Mouse (Mus musculus): Measurements from ENCODE around the gene Lrrc20. TPM values are rescaled to one million over a fixed set of nuclear protein-coding genes. Genes with fewer than 3 reads are reported as not detected.

Gene Lrrc20
- 10 to 100 TPM; 17.6 to 18.2 TPM for total RNA-seq (2021)
- long read RNA-seq, experiment 1, transcript Lrrc20-201 (5 exons, 3,216 nt) = major isoform, 5 of 10 reads
- long read RNA-seq, experiment 1, partial matches to known transcripts = 2 of 10 reads
- long read RNA-seq, experiment 1, other reads (novel, unspliced or antisense) = 3 of 10 reads
- long read RNA-seq, experiment 2, partial matches to known transcripts = 2 of 7 reads
- long read RNA-seq, experiment 2, other reads (novel, unspliced or antisense) = 2 of 7 reads

DNA sequence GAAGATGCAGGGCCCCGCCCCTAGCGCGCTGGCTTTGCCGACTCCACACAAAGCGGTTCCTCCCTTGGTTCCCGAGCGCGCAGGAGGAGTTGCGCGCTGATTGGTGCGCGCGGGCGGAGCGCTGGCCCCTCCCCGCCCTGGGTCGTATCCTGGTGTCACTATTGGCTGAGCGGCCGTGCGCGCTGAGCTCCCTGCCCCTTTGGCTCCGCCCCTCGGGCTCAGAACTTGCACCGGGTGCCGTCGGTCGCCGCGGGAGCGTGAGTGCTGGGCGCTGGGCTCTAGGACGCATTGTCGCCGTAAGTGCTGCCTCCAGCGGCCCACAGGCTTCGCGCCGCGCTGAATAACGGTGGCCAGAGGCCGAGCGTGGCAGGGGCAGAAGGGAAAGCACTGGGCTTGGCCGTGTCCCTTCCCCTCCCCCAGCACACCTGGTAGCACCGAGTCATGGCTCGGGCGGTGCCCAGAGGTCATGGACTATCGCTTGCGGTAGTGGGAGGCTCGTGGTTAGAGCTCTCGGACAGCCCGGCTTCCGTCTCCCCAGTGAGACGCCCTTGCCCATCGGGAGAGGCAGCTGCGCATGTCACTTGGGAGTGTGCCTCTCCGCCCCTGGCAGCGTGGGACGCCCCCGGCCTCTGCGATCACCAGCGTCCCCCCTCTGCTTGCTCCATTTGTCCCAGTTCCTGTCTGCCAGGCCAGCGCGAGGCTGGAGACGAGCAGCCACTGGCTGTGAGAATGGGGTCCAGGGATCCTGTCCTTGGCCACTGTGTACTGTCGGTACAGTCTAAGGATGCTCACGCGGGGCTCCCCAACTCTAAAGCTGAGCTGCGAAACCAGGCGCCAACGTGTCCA is at the start of gene Lrrc20:
Lrrc20 (plus strand) TSS at position 208 of the 846 bp plus-strand sequence.
- Histone ChIP-seq H3K4me3 (peak within 1 kb of the TSS; percentile 73), H3K27ac (peak within 1 kb of the TSS; percentile 83)
- intact Hi-C loops (cut with DNase I) = loop anchor here (5.0 kb wide), 1 partner anchor 171 kb away; the partner anchor contains the start of gene Ppa1

DNA sequence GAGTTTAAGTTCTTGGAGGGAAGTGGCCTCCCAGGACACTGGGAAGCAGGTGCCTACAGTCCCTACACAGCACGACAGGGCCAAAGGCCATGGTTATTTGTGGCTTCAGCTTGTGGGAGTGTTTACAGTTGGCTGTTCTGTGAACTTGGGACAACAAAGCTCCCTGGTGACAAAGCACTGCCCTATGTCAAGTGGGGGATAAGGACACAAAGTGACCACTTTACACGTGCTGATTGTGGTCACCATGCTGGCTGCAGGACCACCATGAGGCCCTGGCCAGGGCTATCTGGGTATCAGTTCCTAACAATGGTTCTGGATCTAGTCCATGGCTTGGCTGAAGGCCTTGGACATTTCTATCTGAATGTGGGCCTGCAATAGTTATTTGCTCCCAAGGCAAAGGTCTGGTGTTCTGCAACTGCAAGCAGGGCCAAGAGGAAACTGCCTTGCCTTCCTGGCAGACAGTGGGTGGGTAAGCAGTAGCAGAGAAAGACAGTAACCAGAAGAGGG is 49.3 kb upstream of the Lrrc20 start:
- Histone ChIP-seq H3K27ac (no peak overlapping the region), H3K4me3 (no peak overlapping the region)
- TF ChIP-seq CTCF (IDR thresholded peaks at IDR 0.05) = no peak
- intact Hi-C loops (cut with DNase I) = no loop called here
- no peak for DNase-seq (ENCODE audit: extremely low spot score in 1 of 2, low spot score in 2 of 2)

More for the DNA sequence above, at the start of gene Lrrc20:
- TF ChIP-seq CTCF (IDR thresholded peaks at IDR 0.05) = peak; percentile 5; the same call in 1 of the 2 replicates
- peak; percentile 94 to 95 for DNase-seq (ENCODE audit: extremely low spot score in 1 of 2, low spot score in 2 of 2)

DNA sequence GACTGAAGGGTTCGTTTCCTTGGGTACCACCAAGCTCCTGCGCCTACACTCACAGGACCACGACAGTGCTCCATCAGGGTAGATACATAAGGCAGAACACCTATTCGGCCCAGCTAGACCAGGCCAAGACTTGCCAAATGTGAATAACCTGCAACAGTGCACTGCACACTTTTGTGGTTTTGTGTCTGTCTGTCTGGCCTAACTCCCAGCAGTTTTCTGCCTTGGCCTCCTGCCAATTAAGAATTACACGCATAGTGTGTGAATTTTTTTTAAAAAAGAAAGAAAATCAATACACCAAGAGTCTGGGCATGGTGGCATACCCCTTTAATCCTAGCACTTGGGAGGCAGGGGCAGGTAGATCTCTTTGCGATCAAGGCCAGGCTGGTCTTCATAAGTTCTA is 47.6 kb upstream of the Lrrc20 start:
- intact Hi-C loops (cut with DNase I) = no loop called here
- Histone ChIP-seq H3K4me3 (no peak overlapping the region), H3K27ac (no peak overlapping the region)
- no peak for TF ChIP-seq CTCF (IDR thresholded peaks at IDR 0.05)
- no peak for DNase-seq (ENCODE audit: extremely low spot score in 1 of 2, low spot score in 2 of 2)

DNA sequence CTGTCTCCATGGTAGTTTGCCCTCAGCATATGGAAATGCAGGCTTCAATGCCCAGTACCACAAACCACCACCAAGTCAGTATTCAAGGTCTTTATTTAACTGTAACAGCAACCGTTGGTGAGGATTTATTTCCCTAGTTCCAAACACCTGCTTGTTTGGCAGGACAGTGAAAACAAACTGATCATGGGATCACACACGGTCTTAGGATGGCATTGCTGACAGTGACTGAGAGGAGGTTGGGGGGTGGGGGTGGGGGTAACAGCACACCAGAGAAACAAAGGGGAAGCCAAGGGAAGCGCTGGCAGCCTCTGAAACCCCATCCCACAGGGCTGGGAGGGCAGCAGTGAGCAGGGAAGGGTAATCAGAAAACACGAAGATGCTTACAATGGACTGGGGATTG is 47.2 kb upstream of the Lrrc20 start:
- intact Hi-C loops (cut with DNase I) = no loop called here
- TF ChIP-seq CTCF (IDR thresholded peaks at IDR 0.05) = no peak
- no peak for DNase-seq (ENCODE audit: extremely low spot score in 1 of 2, low spot score in 2 of 2)
- Histone ChIP-seq H3K27ac (no peak overlapping the region), H3K4me3 (no peak overlapping the region)

DNA sequence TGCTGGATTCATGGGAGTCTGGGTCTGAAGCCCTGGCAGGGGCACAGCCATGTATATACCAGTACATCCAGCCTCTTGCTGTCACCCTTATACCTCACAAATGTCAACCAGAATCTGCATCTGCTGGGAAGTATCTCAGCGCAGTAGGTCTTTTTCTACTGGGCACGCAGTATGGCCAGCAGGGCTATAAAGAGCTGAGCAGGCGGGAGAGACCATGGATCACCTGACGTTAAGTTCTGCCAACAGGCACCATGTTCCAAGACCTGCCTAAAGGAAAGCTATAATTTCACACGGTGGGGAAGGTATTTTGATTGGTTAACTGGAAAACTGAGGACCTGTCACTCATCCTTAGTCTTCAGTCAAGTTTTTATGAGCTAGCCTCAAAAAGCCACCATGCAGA is 46.6 kb upstream of the Lrrc20 start:
- intact Hi-C loops (cut with DNase I) = no loop called here
- DNase-seq (ENCODE audit: extremely low spot score in 1 of 2, low spot score in 2 of 2) = no peak

DNA sequence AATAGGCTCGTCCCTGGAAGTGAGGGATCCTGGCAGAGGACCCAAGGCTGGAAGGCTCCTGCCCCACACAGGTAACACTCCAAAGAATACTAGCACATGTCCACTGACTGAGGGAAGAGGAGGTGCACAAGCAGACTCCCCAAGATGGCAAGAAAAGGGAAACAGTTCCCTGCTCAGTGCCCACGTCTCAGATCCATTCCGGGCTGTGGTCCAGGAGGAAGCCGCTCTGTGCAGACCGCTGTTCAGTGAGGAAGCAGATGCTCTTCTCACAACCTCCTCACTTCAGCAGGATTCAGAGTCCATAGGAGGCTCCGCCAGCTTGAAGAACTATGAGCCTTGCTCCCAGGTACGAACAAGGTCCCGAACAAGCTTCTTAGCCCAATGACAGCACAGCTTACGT is 44.2 kb upstream of the Lrrc20 start:
- peak; percentile 45 to 72 for DNase-seq (ENCODE audit: extremely low spot score in 1 of 2, low spot score in 2 of 2)
- TF ChIP-seq CTCF (IDR thresholded peaks at IDR 0.05) = no peak
- intact Hi-C loops (cut with DNase I) = no loop called here
- Histone ChIP-seq H3K27ac (peak overlapping the region; percentile 32; the same call in 1 of the 2 replicates), H3K4me3 (no peak overlapping the region)

More for the DNA sequence above, 46.6 kb upstream of the Lrrc20 start:
- Histone ChIP-seq H3K27ac (no peak overlapping the region), H3K4me3 (no peak overlapping the region)
- no peak for TF ChIP-seq CTCF (IDR thresholded peaks at IDR 0.05)

DNA sequence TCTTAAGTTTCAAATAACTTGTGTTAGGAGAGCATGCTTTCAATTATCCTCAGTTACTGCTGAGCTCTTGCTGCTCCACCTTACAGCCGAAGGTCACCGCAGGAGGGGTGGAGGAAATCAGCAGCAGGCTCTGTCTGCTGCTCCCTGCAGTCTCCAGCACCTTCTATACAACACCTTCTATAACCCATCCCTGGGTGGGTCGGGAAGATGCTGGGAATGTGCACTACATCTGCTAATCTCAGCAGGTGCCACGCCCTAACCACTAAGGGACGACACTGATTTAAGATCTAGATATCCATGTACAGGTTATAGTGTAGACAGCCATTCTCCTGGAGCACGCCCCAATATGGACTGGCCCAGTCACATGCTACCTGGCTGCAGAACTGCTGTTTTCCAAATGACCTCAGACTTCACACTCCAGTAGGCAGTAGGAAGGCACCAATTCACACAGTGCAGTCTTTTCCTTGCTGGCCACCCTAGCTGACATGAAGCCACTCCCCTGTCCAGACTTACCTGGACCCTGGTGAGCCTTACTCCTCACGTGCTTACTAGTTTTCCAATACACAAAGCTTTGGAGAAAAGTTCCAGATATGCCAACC is 35.3 kb upstream of the Lrrc20 start:
- no peak for DNase-seq (ENCODE audit: extremely low spot score in 1 of 2, low spot score in 2 of 2)
- intact Hi-C loops (cut with DNase I) = no loop called here

DNA sequence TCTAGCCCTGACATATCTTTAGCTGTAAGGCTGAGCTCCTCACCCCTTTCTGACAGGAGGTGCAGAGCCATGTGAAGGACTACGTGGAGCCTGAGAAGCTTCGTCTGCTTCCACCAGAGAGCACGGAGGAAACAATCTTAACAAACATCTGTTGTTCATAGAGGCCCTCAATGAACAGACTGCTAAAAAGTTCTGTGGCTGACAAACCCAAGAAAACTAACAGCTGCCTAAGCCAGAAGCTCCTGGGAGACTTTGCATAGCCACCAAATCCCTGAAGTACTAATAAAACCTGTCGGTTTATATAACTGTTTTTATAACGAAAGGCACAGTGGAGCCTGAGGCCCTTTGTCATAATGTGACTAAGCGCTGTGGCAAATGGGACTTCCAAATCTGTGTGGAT is 32.1 kb upstream of the Lrrc20 start:
- no peak overlapping the region for H3K27ac ChIP-seq
- H3K4me3 ChIP-seq = no peak overlapping the region
- no peak for DNase-seq (ENCODE audit: extremely low spot score in 1 of 2, low spot score in 2 of 2)
- intact Hi-C loops (cut with DNase I) = no loop called here
- no peak for TF ChIP-seq CTCF (IDR thresholded peaks at IDR 0.05)

More for the DNA sequence above, 35.3 kb upstream of the Lrrc20 start:
- no peak for TF ChIP-seq CTCF (IDR thresholded peaks at IDR 0.05)
- Histone ChIP-seq H3K27ac (no peak overlapping the region), H3K4me3 (no peak overlapping the region)

DNA sequence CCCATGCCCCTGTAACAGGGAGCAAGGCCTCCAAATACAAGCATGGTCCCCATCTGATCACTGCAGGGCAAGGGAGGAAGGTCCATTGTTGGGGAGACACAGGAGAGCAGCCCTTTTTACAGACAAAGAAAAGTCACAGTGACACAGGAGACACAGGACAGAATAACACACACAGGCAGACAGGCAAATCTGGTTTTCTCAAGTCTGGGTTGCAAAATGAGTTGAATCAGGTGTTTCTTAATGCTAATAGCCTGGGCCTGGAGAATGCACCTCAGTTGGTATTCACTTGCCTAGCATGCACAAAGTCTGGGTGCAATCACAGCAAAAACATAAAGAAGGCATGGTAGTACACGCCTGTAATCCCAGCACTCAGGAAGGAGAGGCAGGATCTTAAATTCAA is 31.7 kb upstream of the Lrrc20 start:
- intact Hi-C loops (cut with DNase I) = no loop called here
- Histone ChIP-seq H3K27ac (no peak overlapping the region), H3K4me3 (no peak overlapping the region)
- no peak for TF ChIP-seq CTCF (IDR thresholded peaks at IDR 0.05)
- DNase-seq (ENCODE audit: extremely low spot score in 1 of 2, low spot score in 2 of 2) = no peak

DNA sequence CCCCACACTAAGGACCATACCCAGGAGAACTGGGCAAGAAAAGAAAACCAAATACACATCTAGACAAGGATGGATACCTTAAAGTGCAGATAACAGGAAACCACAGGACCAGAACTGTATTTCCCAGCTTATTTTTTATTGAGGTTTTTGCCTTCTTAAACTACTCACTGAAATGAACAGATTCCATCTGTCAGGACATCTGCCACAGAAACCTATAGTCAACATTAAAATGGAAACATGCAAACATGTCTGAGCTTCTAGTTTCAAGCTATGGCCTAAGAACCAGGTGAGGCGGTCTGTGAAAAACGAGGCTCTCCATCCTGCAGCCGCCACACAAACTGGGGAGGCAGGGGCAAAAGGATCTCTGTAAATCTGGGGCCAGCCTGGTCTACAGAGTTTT is 30.6 kb upstream of the Lrrc20 start:
- H3K4me3 ChIP-seq = no peak overlapping the region
- no peak overlapping the region for H3K27ac ChIP-seq
- no peak for TF ChIP-seq CTCF (IDR thresholded peaks at IDR 0.05)
- DNase-seq (ENCODE audit: extremely low spot score in 1 of 2, low spot score in 2 of 2) = no peak
- intact Hi-C loops (cut with DNase I) = no loop called here

DNA sequence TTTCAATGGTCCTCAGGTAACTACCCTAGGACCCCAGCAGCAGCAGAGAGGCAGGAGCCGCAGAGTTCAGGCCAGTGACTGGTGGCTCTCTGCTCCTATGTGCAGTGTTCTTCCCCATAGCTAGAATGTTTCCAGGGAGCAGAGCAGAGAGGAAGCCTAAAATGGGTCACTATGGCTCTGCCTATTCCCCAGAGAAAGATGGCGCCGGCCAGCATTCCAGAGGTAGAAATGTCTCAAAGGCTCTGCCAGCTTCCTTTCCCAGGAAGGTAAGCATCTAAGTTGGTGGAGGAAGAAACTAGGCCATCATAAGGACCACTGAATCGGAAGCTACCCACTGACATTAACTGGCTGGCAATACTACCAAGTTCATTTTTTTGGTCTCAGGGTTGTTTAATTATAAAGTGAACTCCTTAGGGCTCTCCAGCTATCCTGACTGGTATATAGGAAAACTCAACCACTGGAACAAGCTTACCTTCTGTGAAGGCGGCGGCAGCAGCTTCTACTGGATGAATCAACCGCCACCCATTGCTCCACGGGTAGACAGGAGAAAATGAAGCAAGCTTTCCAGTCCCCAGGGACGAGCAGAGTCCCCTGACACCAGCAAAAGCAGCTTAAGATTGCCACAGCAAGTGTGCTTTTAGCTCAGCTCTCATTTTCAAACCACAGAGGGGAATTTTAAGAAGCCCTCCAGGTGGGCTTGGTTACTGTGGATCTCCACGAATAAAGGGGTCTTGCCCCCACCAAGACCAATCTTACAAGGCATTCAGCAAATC is 27.8 kb upstream of the Lrrc20 start:
- DNase-seq (ENCODE audit: extremely low spot score in 1 of 2, low spot score in 2 of 2) = no peak
- intact Hi-C loops (cut with DNase I) = no loop called here
- Histone ChIP-seq H3K4me3 (no peak overlapping the region), H3K27ac (no peak overlapping the region)
- no peak for TF ChIP-seq CTCF (IDR thresholded peaks at IDR 0.05)

All from left cerebral cortex, adult 2 months (tissue).